Mouse (Mus musculus) thymus, postnatal 0 days (tissue): ENCODE data around the gene B4galnt3. TPM values are rescaled to one million over a fixed set of nuclear protein-coding genes. Genes with fewer than 3 reads are reported as not detected.
"Not testable (repeated sequence)": the region's sequence is repeated elsewhere in the genome, so short reads cannot be mapped to it uniquely, and the experiment has no call there.

Experiments used
- DNase-seq: peaks from one replicate; pipeline ENCODE4 v3.0.0-alpha.2; 2015; ENCODE audit warnings: low spot score
- polyA plus RNA-seq: library from polyadenylated mRNA; unstranded; fragments of >200 nt; fragmentation: Nextera tagmentation; extraction: Ambion mirVana; gene quantifications from 2 replicates; pipeline ENCODE4 v1.2.1, GENCODE M21; 2015

Gene B4galnt3
- 0.10 and 0.13 TPM in 2 replicates for polyA plus RNA-seq

DNA sequence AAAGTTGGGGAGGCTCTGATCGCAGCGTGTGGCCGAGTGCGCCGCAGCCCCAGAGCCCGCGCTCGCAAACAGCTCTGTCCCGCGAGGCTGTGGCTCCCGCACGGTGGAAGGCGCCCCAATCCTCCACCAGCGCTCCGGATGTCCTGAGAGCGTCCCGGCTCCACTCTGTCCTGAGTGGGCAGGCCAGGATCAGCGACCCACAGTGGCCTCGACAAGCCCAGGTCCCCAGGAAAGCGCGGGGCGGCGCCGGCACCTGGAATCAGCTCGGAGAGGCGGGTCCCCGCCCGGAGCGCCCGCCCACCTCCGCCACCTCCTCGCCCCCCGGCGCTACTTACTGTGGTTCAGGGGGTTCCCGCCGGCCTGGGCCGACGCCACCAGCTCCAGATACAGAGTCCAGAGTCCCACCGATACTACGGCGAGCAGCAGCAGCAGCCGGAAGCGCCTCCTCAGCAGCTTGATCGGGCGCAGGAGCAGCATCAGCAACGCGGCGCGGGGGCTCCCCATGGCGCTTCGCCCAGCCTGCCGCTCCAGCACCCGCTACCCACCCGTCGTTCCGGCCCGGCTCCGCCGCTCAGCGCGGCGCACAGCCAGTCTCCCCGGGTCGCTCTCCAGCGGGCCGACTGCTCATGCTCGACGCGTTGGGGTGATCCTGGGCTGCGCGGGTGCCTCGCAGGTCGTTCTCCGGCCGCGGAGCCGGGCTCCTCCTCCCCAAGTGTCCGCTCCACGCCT is at the start of gene B4galnt3, which contains the start of gene D330020A13Rik:
TSS of gene B4galnt3 (minus strand) at position 504 of the 729 bp plus-strand sequence.
TSS of gene D330020A13Rik (plus strand) at position 309 of the 729 bp plus-strand sequence.
- DNase-seq = peak; percentile 46

- DNase-seq = no peak
These were observed 49.6 kb upstream of the B4galnt3 start for GRCm38 (mm10) chr6:120343992-120344391.

GRCm38 (mm10) chr6:120332351-120332750 is 38.0 kb upstream of the B4galnt3 start:
- DNase-seq = no peak

DNA sequence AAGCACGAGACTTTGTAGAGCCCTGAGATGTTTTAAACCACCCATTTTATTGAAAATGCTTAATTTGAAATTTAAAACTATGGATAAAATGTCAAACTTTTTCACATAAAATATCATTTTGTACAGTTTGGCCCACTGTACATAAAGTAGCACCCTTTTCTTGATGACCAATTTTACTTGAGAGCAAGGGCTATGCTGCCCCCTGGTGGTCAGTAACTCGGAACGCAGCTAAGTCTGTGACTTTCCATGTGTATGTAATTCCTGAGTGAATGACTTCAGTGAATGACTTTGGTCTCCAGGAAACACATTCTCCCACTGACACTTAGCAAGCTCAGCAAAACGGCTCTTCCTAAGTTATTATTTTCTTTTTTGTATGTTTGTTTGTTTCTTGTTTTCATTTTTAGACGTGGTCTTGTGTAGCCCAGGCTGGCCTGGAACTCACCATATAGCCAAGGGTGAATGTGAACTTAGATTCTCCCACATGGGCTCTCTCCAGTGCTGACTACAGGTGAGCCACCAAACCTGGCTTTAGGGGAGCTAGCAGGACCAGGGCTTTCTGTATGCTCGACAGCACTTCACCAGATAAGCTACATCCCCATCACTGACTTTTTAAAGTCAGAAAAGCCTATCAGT is 30.1 kb upstream of the B4galnt3 start:
- DNase-seq = peak; percentile 77

GRCm38 (mm10) chr6:120320369-120320768 is 26.0 kb upstream of the B4galnt3 start:
- DNase-seq = no peak

- DNase-seq = no peak
These were observed 24.8 kb upstream of the B4galnt3 start for GRCm38 (mm10) chr6:120319129-120319528.

GRCm38 (mm10) chr6:120318303-120318940 is 24.1 kb upstream of the B4galnt3 start:
- DNase-seq = no peak

DNA sequence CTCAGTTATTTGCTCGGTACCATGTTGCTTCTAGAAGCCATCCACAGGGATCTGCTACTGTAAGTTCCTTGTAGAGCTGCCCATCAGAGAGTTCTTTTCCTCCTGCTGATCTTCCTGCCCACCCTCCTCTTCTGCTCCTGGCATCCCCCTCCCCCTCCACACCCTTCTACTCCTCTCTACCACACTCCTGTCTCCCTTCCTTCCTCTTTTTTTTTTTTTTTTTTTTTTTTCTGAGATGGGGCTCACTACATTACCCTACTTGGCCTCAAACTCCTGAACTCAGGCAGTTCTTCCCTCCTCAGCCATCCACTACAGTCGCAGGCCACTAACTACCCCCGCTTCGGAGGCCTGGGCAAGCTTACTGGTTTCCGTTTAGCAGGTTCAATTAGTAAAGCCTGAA is 18.1 kb upstream of the B4galnt3 start:
- no peak for DNase-seq

DNA sequence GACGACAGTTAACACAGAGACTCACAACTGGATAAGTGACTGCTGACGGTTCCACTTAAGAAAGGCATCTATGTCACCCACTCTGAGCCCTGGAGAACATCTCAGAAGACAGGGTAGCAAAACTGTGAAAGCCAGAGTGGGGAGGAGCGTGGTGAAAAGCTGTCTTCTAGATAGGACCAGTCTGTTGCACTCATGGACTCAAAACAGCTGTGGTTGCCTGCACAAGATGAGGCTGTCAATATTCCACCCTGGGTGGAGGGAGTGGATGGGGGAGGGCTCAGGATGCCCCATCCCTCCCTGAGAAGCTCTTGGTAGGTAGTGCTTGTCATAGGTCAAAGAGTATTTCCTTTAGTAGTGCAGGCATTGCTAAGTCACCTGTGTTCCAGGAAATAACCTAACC is 15.4 kb upstream of the B4galnt3 start:
- no peak for DNase-seq

DNA sequence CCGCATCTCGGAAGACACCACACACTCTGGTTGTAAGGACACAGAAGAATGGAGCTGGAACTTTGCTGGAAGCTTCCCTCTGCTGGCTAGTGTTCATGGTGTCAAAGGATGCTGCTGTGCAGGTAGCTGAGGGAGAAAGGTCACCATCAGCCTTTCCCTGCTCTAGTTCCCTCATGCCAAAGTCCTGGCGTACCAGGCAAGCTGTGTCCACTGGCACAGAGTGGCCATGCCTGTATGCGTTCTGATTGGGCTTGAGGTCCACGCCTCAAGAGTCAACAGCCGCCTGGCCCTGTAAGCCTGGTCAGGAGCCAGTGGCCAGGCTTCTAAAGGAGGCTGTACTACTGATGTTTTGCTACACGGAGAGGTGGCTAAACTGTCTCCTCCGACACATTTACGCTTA is 15.0 kb upstream of the B4galnt3 start:
- DNase-seq = no peak

- DNase-seq = no peak
These were observed 12.7 kb upstream of the B4galnt3 start for GRCm38 (mm10) chr6:120306859-120307594.

DNA sequence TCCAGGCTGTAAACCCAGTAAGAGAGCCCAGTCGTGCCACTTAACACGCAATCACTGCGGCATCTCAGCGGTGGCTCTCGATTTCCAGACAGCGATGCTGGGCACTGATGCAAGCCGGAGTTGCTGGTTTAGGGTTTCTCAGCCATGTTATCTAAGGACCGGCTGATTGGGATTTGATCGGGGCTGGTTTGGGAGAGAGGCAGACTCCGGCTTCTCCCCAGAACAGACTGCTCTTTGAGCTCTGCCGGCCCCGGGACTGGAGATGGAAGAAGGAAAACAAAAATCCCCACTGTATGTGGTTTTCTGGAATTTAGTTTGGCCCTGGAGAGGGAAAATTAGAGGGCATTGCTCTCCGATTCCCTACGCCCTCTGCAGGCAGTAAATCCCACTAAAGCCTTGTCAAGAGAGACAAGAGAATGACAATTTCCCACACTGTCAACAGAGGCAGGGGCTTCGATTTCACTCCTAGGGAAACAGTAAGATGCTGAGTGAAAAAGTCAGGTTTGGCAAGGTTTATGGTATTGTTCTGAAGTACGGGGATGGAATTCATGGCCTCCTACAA is 8.5 kb upstream of the B4galnt3 start:
- no peak for DNase-seq

DNA sequence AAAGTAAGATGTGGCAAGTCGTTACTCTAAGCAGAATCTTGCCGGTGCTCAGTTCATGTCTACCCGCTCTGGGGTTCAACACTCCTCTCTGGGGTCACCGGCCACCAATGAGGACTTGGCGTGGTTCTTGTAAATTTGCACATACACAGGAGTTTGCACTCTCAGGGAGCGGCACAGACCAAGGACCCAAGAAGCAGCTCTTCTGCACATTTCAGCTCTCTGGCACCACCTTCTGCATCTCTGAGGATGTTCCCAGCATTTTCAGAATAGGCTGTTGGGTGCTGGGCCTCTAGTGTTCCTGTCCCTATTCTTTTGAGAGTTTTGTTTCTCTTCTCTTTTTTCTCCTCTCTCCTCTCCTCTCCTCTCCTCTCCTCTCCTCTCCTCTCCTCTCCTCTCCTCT is 6.8 kb upstream of the B4galnt3 start:
- peak; percentile 46 for DNase-seq

- DNase-seq = not testable (repeated sequence)
These were observed 2.2 kb upstream of the B4galnt3 start for GRCm38 (mm10) chr6:120296589-120296988.

GRCm38 (mm10) chr6:120294785-120295133 is 400 bp upstream of the B4galnt3 start:
- peak; percentile 8 for DNase-seq

GRCm38 (mm10) chr6:120291396-120292009 is 2.9 kb downstream of the B4galnt3 start:
- DNase-seq = no peak

DNA sequence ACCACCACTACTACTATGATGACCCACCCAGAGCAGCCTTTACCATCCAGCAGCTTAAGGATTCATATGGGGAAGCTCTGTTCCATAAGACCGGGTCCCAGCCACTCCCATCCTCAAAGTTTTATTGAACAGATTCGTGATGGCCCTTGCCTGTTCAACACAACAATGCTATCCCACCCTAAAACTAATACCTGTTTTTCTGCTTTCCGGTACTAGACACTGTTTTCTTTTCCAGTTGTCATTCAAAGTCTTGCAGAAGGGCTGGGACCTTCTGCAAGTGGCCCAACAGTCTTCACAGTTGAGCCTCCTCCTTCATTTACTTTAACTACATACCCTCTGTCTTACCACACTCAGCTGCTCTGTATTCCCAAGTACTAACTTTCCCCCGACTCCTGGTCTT is 4.9 kb downstream of the B4galnt3 start:
- DNase-seq = no peak

GRCm38 (mm10) chr6:120288541-120288940 is 5.8 kb downstream of the B4galnt3 start:
- DNase-seq = no peak

GRCm38 (mm10) chr6:120287279-120287678 is 7.1 kb downstream of the B4galnt3 start:
- no peak for DNase-seq

DNA sequence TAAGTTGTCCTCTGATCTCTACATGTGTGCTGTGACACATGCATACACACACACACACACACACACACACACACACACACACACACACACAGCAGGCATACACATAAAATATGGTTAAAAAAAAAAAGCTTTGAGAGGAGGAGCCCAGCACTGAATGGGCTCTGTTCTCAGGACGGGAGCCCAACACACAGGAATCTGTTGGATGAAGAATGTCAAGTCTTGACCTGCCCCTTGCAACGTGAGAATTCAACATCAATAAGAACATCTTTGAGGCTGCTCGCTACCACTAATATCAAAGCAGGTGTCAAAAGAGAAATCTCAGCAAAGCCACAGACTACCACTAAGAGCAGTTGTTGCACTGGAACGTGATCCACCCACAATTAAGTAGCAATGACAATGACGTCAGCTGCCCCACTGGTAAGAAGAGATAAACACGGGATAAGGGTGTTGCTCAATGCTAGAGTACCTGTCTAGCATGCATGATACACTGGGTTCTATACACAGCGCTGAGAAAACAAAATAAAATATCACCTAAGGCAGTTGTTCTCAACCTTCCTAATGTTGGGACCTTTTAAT is 17.4 kb downstream of the B4galnt3 start:
- no peak for DNase-seq

GRCm38 (mm10) chr6:120275301-120275700 is 19.1 kb downstream of the B4galnt3 start:
- no peak for DNase-seq
